Mouse (Mus musculus) C2C12 (cell line): ENCODE data around the gene Gmds. TPM values are rescaled to one million over a fixed set of nuclear protein-coding genes. Genes with fewer than 3 reads are reported as not detected.

Experiments used
- H3K27me3 ChIP-seq: one replicate; pipeline ENCODE4 v1.6.1; 2011; ENCODE audit not compliant: control insufficient read depth, insufficient read depth, insufficient read length
- H3K36me3 ChIP-seq: one replicate; pipeline ENCODE4 v1.6.1; 2011; ENCODE audit not compliant: control insufficient read depth, insufficient read depth
- H3K4me3 ChIP-seq: one replicate; pipeline ENCODE4 v1.5.1; 2011; ENCODE audit warnings: mild to moderate bottlenecking, control low read depth; ENCODE audit not compliant: poor library complexity, insufficient read depth, severe bottlenecking
- H3K79me2 ChIP-seq: one replicate; pipeline ENCODE4 v1.6.1; 2011; ENCODE audit not compliant: control insufficient read depth, insufficient read depth
- H3K79me3 ChIP-seq: one replicate; pipeline ENCODE4 v1.6.1; 2011; ENCODE audit warnings: low read depth, control low read depth
- H3ac ChIP-seq: one replicate; pipeline ENCODE3; 2011; ENCODE audit warnings: low read depth; ENCODE audit not compliant: control insufficient read depth, insufficient read length
- CEBPB ChIP-seq: IDR thresholded peaks from one replicate; pipeline ENCODE4 v1.6.1; 2011; ENCODE audit warnings: low read depth, mild to moderate bottlenecking, control low read depth, moderate library complexity
- CTCF ChIP-seq: IDR thresholded peaks from one replicate; pipeline ENCODE4 v1.5.1; 2011; ENCODE audit not compliant: control insufficient read depth, insufficient read depth, insufficient read length
- FOSL1 ChIP-seq: IDR thresholded peaks from one replicate; pipeline ENCODE4 v1.8.0; 2011; ENCODE audit warnings: mild to moderate bottlenecking, low read length; ENCODE audit not compliant: poor library complexity, insufficient read depth, severe bottlenecking
- MAX ChIP-seq: IDR thresholded peaks from one replicate; pipeline ENCODE4 v1.6.1; 2011; ENCODE audit warnings: mild to moderate bottlenecking, control low read depth
- MYOD1 ChIP-seq: IDR thresholded peaks from one replicate; pipeline ENCODE4 v1.6.1; 2011; ENCODE audit warnings: low read depth; ENCODE audit not compliant: control insufficient read depth, insufficient read length
- MYOG ChIP-seq: IDR thresholded peaks from one replicate; pipeline ENCODE4 v1.6.1; 2011; ENCODE audit not compliant: control insufficient read depth, insufficient read length; ENCODE audit errors: extremely low read depth
- USF1 ChIP-seq: IDR thresholded peaks from one replicate; pipeline ENCODE4 v1.6.1; 2011; ENCODE audit warnings: low read depth, mild to moderate bottlenecking, control low read depth, moderate library complexity
- polyA plus RNA-seq: library from polyadenylated mRNA; unstranded; fragments of >200 nt; fragmentation: generic; extraction: Trizol; gene quantifications from one replicate; pipeline ENCODE4 v1.2.1, GENCODE M21; 2012; ENCODE audit warnings: missing spikeins

The Gmds gene
- polyA plus RNA-seq, 1 experiment, result 21.1 TPM

- Histone ChIP-seq H3K27me3 (no peaks in the 10 kb centered on the region), H3K79me2 (no peaks in the 10 kb centered on the region), H3ac (no peak overlapping the region), H3K4me3 (no peak overlapping the region), H3K79me3 (no peaks in the 10 kb centered on the region), H3K36me3 (no peaks in the 10 kb centered on the region)
- TF ChIP-seq CEBPB (no peak), MAX (no peak), CTCF (no peak)
Measured at GRCm38 (mm10) chr13:32167806-32168205, 170.7 kb downstream of the Gmds start.

GRCm38 (mm10) chr13:32165581-32165980 is 173.0 kb downstream of the Gmds start:
- H3K36me3 ChIP-seq, result no peaks in the 10 kb centered on the region
- no peak overlapping the region for H3ac ChIP-seq
- H3K27me3 ChIP-seq, result no peaks in the 10 kb centered on the region
- no peak overlapping the region for H3K4me3 ChIP-seq
- H3K79me3 ChIP-seq, result no peaks in the 10 kb centered on the region
- no peak for TF ChIP-seq CTCF
- no peak for TF ChIP-seq MAX
- no peak for TF ChIP-seq USF1
- TF ChIP-seq MYOD1, result no peak
- H3K79me2 ChIP-seq, result no peaks in the 10 kb centered on the region

GRCm38 (mm10) chr13:32161567-32161966 is 177.0 kb downstream of the Gmds start:
- no peak overlapping the region for H3ac ChIP-seq
- H3K36me3 ChIP-seq, result no peaks in the 10 kb centered on the region
- H3K79me3 ChIP-seq, result no peaks in the 10 kb centered on the region
- H3K27me3 ChIP-seq, result no peaks in the 10 kb centered on the region
- H3K4me3 ChIP-seq, result no peak overlapping the region
- H3K79me2 ChIP-seq, result no peaks in the 10 kb centered on the region
- no peak for TF ChIP-seq FOSL1
- TF ChIP-seq MAX, result no peak
- TF ChIP-seq CEBPB, result no peak

DNA sequence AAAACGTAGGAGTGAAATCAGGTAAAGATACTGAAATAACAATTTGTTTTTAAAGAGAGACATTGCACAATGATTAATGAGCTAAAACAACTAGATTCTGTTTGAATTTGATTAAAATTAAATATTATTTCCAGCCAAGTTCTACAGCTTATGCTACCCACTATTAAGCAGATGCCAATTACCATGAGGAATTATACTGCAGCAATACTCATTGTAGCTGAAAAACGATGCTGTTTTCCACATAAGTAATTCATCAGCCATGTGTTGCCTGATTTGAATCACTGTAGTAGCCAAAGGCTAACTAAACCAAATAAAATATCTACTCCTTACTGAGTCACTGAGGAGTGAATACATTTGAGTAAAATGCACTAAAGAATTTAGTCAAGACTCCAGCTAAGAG is 180.3 kb downstream of the Gmds start:
- no peak for TF ChIP-seq CEBPB
- no peak for TF ChIP-seq MAX
- no peak for TF ChIP-seq CTCF
- TF ChIP-seq USF1, result no peak
- no peak for TF ChIP-seq MYOD1
- no peak for TF ChIP-seq FOSL1
- no peak for TF ChIP-seq MYOG
- no peak overlapping the region for H3ac ChIP-seq
- no peaks in the 10 kb centered on the region for H3K79me2 ChIP-seq
- no peak overlapping the region for H3K4me3 ChIP-seq
- no peaks in the 10 kb centered on the region for H3K27me3 ChIP-seq
- H3K79me3 ChIP-seq, result no peaks in the 10 kb centered on the region
- H3K36me3 ChIP-seq, result no peaks in the 10 kb centered on the region

- Histone ChIP-seq H3ac (no peak overlapping the region), H3K79me2 (no peaks in the 10 kb centered on the region), H3K36me3 (no peaks in the 10 kb centered on the region), H3K27me3 (no peaks in the 10 kb centered on the region), H3K4me3 (no peak overlapping the region), H3K79me3 (no peaks in the 10 kb centered on the region)
- TF ChIP-seq USF1 (no peak), CTCF (no peak), MAX (no peak), MYOG (no peak), CEBPB (no peak), MYOD1 (no peak), FOSL1 (no peak)
Measured at GRCm38 (mm10) chr13:32145916-32146315, 192.6 kb downstream of the Gmds start.

DNA sequence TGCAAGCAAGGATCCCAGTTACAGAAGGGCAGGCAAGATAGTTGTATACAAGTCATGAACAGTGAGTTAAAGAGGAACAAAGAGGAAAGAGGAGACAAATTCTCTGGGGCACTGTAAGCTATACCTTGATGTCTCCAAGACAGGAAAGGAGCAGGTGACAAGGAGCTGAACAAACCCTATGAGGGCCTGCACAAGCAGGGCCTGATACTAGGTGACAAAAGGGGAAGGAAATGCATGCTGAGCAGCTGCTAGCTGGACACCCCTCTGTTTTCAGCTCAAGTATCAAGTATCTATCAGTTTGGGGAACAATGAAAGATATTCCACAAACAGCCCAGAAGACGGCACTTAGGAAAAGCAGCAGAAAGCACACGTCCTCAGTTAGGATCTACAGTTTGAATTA is 193.4 kb downstream of the Gmds start:
- TF ChIP-seq FOSL1 (no peak), MYOD1 (no peak), CEBPB (no peak), USF1 (no peak), MYOG (no peak), CTCF (no peak), MAX (no peak)
- Histone ChIP-seq H3K79me2 (no peaks in the 10 kb centered on the region), H3K36me3 (no peaks in the 10 kb centered on the region), H3K27me3 (no peaks in the 10 kb centered on the region), H3ac (no peak overlapping the region), H3K4me3 (no peak overlapping the region), H3K79me3 (no peaks in the 10 kb centered on the region)
